Mouse (Mus musculus): ENCODE measurements around the gene Npas4.

DNA sequence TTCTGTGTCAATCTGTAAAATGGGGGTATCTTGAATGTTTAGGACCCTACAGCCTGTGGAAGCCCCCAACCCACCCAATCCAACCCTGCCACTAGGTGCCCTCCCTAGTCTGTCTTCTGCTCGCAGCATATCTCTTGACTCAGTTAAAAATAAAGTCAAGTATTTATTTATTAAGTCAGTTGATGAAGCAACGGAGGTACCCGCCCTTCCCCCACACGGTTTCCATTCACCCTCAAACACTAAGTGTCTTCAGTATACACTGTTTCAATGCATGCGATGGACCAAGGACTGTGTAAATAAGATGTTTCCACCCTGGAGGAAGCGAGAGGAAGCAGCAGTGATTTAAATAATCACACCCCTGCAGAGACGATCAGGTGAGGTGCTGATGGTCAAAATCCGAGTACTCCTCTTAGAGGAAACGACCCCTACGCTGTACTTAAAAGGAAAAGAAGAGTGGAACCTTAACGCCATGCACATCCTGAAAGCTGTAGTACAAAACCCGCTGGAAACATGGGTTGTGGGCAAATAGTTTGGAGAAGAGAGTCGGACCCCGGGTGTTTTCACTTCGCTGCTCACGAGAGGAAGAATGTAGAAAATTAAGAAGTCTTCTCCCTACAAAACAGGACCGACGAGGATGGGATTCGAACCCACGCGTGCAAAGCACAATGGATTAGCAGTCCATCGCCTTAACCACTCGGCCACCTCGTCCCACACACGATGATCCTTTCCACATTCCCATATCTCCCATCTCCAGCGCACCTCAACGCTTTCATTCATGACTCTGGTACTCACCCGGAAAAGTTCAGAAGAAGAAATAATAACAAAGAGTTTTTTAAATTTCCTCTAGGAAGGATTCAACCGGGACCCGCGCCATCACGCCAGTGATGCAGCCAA, 47.8 kb upstream of the Npas4 start:
- no peak for TF ChIP-seq ZC3H11A (IDR thresholded peaks at IDR 0.05; ENCODE audit: borderline replicate concordance, low read depth, low read length)
- TF ChIP-seq ZNF384 (IDR thresholded peaks at IDR 0.05; ENCODE audit: low read depth, low read length), result no peak
- TF ChIP-seq CHD2 (IDR thresholded peaks at IDR 0.05; ENCODE audit: low read depth, low read length), result no peak

Data from ES-E14 (cell line).